Mouse (Mus musculus): ENCODE results near the gene Tmem229b.

DNA sequence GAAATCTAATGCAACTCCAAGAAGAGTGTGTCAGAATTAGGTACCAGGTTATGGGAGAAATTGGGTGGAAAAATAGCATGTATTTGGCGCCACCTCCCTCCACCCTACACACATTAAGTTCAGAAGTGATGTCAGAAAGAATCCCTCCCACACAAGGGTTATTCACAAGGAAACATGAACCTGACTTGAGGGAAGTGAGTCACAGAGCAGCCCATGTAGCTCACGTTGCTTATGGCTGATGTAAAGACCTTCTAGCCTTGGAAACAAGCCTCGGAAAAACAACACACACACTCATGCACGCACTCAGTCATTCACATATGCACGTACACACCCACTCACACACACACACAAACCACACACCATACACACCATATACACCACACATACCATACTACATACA lies 67.3 kb downstream of the Tmem229b start:
- no peak for TF ChIP-seq CTCF (IDR thresholded peaks at IDR 0.05; ENCODE audit: low read depth, low read length)
- TF ChIP-seq POLR2A (IDR thresholded peaks at IDR 0.05; ENCODE audit: extremely low read depth, insufficient read depth, low read length): no peak
